In the genomic region with DNA sequence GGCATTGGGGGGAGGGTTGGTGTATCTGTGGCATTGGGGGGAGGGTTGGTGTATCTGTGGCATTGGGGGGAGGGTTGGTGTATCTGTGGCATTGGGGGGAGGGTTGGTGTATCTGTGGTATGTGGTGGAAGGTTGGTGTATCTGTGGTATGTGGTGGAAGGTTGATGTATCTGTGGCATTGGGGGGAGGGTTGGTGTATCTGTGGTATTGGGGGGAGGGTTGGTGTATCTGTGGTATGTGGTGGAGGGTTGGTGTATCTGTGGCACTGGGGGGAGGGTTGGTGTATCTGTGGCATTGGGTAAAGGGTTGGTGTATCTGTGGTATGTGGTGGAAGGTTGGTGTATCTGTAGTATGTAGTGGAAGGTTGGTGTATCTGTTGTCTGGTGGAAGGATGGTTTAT, we compare ENCODE assay signal across 20 mouse cellular contexts. TPM values are rescaled to one million over a fixed set of nuclear protein-coding genes. Genes with fewer than 3 reads are reported as not detected.
"Had no signal": no experiment of that assay in that cellular context is flagged by ENCODE, and none has a peak within 500 bp of the region (broad histone marks: within the 10 kb centered on the region; RNA-seq: fewer than 3 reads in every experiment).

No protein-coding gene starts in this region.

RNA-seq across cellular contexts. Expression of a gene that starts 11.6 kb away (rescaled TPM):
- total RNA-seq: layer of hippocampus, adult 2 months; layer of hippocampus, postnatal 25 days; left cerebral cortex, adult 18-20 months; left cerebral cortex, postnatal 25 days had no signal
- polyA plus RNA-seq: kidney, adult 2 months; kidney, embryonic 14.5 days; kidney, postnatal 0 days; large intestine, adult 2 months; limb, embryonic 10.5 days; limb, embryonic 13.5 days; liver, embryonic 12.5 days; liver, embryonic 15.5 days; lung, embryonic 15.5 days; midbrain, embryonic 10.5 days; midbrain, embryonic 13.5 days; midbrain, embryonic 16.5 days; neural tube, embryonic 12.5 days; neural tube, embryonic 15.5 days; stomach, embryonic 16.5 days; urinary bladder, adult 2 months had no signal
